Mouse (Mus musculus) skeletal muscle tissue, adult 2 months (tissue): ENCODE results near the gene Gpatch2.

Source experiments
- DNase-seq: peaks from one replicate; pipeline ENCODE4 v3.0.0-alpha.2; 2012; ENCODE audit warnings: low read depth, low spot score

The Gpatch2 gene

DNA sequence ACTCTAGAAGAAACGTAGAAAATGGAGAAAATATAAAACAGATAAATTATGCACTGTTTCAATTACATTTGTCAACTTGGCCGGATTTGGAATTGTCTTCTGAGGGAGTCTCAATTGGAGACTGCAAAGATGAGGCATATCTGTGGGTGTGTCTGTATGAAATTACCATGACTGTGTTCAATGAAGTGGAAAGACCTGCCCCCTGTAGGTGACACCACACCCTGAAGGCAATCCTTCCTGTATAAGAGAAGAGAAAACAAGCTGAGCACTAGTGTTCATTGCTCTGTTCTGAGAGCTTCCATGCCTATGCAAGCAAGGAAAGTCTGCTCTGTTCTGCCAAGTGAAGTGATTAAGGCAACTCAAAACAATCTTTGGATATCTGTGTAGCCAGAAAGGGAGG lies 153.7 kb downstream of the Gpatch2 start:
- no peak for DNase-seq

DNA sequence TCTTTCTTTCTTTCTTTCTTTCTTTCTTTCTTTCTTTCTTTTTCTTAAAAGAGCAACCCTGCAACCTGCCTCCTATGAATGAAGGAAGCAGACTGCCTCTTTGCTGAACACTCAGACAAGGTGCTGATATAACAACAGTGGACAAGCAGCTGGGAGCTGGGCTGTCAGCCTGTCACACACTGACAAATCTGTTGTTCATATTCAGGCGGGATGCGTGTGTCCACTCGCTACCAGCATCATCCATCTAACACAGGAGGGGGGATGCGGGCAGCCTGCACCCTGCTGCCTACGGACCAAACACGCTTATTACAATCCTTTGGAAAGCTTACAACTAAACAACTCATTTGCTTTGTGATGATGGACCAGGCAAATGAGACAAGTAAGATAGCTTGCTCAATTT lies 158.2 kb downstream of the Gpatch2 start:
- DNase-seq, result no peak

DNA sequence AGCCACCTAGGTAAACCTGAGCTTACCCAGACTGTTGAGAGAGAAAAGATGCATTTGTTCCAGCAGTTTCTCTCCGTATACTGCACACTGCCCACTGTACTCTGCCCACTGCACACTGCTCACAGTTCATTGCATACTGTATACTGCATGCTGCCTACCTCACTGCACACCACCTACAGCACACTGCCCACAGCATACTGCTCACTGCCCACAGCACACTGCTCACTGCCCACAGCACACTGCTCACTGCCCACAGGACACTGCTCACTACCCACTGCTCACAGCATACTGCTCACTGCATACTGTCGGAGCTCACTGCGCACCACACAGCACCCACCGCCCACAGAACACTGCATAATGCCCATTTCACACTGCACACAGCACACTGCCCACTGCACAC lies 159.1 kb downstream of the Gpatch2 start:
- no peak for DNase-seq

DNA sequence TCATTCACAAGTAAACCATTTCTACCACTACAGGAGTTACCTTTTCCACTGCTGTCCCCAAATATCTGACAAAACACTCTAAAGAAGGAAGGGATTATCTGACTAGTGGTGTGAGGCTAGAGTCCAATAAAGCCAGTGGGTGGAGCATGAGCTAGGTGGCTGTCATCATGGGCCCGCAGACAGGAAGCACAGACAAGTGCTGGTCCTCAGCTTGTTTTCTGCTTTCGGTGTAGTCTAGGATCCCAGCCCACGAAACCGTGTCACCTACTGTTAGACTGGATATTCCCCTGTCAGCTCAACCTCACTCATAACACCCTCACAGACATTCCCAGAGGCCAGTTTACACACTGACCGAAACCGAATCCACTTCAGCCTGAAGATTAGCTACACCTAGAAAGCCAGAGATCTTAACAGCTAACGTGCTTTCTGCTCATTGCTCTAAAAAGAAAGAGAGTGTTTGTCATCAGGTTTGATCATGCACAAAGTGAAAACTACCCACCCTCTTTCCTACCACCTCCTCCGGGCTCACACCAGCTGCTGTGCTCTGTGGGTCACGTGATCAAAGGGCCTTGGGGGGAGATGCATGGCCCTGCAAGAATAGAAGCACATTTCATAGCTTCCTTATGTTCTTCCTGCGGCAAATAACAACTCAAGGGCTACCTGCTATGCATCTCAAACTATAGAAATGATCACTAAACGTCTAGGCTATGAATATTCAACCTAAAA lies 161.8 kb downstream of the Gpatch2 start:
- DNase-seq, result no peak

DNA sequence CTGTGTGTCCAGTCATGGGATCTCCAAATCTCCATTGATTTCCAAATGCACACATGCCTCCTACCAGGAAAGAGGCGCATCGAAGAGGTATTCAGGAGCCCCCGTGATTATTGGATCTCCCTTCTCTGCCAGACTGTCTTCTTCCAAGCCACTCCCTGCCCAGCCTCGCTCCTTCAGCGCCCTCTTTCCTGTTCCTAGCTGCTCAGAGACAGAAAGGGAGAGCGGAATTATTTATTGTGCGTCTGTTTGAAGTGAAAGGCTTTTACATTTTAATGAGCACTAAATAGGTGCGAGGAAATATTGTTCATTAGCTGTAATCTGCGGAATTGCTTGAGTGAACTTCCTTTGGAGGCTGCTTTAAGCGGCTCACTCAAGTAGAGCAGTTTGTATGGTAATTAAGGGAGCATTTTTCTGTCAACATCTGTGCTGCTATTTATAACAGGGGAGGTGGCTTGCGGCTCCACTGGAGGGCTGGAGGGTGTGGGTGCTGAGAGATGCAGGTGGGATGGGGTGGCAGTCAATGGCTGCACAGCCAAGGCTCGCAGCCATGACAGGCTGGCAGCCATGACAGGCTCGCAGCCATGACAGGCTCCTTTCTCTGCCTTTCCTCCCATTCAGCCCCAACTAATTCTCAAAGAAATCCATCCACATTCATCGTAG lies 162.7 kb downstream of the Gpatch2 start:
- no peak for DNase-seq

DNA sequence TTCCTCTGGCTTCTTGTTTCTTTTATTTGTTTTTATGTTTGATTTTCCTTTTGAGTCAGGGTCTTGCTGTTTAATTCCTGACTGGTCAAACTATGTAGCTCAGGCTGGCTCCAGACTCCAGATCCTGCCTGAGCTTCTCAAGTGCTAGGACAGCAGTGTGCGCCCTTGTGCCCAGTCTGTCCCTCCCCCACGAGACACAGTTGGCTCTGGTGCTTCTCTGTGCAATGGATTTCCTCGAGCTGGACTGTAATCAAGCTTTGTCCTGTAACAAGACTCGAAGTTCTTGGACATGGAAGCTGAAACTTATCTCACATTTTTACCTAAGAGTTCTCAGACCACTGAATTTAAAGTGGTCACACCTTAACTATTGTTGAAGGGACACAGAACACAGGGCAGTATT lies 174.2 kb downstream of the Gpatch2 start:
- no peak for DNase-seq

DNA sequence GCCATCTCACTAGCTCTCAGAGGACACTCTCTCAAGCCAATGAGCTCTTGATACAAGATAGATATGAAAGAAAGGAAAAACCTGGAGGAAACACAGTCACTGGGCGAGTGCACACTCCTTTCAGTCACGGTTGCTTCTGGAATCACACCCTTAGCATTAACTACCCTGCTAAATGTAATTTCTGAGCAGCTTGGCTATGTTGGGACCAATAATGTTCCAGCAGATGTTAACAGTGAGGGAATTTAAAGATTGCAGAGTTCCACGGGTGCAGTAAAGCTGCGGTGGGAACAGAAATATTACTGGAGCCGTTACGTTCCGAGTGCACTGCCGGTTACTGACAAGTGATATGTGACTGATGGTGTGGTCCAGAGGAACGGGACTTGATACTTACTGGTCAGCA lies 185.5 kb downstream of the Gpatch2 start:
- no peak for DNase-seq
